In genomic region chr11:22606380-22606779, GRCm38 (mm10) we compare ENCODE assay signal across 22 mouse cellular contexts.
DNase-seq lines count a peak whose midpoint lies in the region; ATAC-seq and TF ChIP-seq lines count a peak whose summit lies in the region.
"Had no signal": no experiment of that assay in that cellular context is flagged by ENCODE, and none has a peak within 500 bp of the region (broad histone marks: within the 10 kb centered on the region; RNA-seq: fewer than 3 reads in every experiment).

No protein-coding gene starts in this region.

- H3K27me3 ChIP-seq in CH12.LX (replicated peaks) (no peaks in the 10 kb centered on the region), ES-Bruce4 (ENCODE audit: control insufficient read depth, insufficient read depth, low read length, poor library complexity, severe bottlenecking) (no peaks in the 10 kb centered on the region)
- H3K27me3 ChIP-seq in liver, embryonic 12.5 days (replicated peaks), result peaks cover 13% of the 10 kb centered on the region
- H3K27me3 ChIP-seq in thymus, adult 2 months (ENCODE audit: control insufficient read depth, insufficient read depth, low read length), result no peaks in the 10 kb centered on the region
- no peaks in the 10 kb centered on the region for H3K27me3 ChIP-seq in forebrain, postnatal 0 days (ENCODE audit: insufficient read depth, low read length)
- H3K27me3 ChIP-seq: forebrain, embryonic 13.5 days; hindbrain, embryonic 12.5 days; hindbrain, embryonic 15.5 days had no signal

- WGBS in liver, embryonic 12.5 days (ENCODE audit: insufficient replicate concordance), result 36% methylated on average over 4 of the region's 4 CpGs
- WGBS in thymus, adult 2 months, result 73% methylated on average over 4 of the region's 4 CpGs
- WGBS in forebrain, postnatal 0 days, result 67% methylated on average over 4 of the region's 4 CpGs

- H3K4me2 ChIP-seq in CH12.LX (ENCODE audit: insufficient read depth, low read depth, poor library complexity, severe bottlenecking), result no peak overlapping the region
- H3K4me2 ChIP-seq in liver, embryonic 12.5 days, result no peak overlapping the region
- no peak overlapping the region for H3K4me2 ChIP-seq in forebrain, postnatal 0 days (ENCODE audit: low read depth)
- H3K4me2 ChIP-seq: forebrain, embryonic 13.5 days; heart, embryonic 11.5 days; hindbrain, embryonic 12.5 days; hindbrain, embryonic 15.5 days had no signal

- H3K36me3 ChIP-seq in CH12.LX (replicated peaks in 1 of 2; ENCODE audit: control insufficient read depth in 1 of 2, insufficient read depth in 1 of 2, low read length in 1 of 2) (no peaks in the 10 kb centered on the region), ES-Bruce4 (ENCODE audit: control insufficient read depth, insufficient read depth, low read length, poor library complexity, severe bottlenecking) (no peaks in the 10 kb centered on the region)
- no peaks in the 10 kb centered on the region for H3K36me3 ChIP-seq in liver, embryonic 12.5 days
- H3K36me3 ChIP-seq in thymus, adult 2 months (ENCODE audit: control insufficient read depth, insufficient read depth, low read length), result no peaks in the 10 kb centered on the region
- H3K36me3 ChIP-seq in forebrain, postnatal 0 days (ENCODE audit: insufficient read depth), result no peaks in the 10 kb centered on the region
- H3K36me3 ChIP-seq: forebrain, embryonic 10.5 days; hindbrain, embryonic 12.5 days; hindbrain, embryonic 15.5 days had no signal

- no peak for TF ChIP-seq CTCF in CH12.LX (conservative IDR thresholded peaks at IDR 0.05 in 1 of 2, IDR thresholded peaks at IDR 0.05 in 1 of 2; ENCODE audit: low read depth in 2 of 2, low read length in 2 of 2)
- TF ChIP-seq CTCF in ES-Bruce4 (IDR thresholded peaks at IDR 0.05; ENCODE audit: low read depth, low read length), result no peak
- no peak for TF ChIP-seq CTCF in thymus, adult 2 months (IDR thresholded peaks at IDR 0.05; ENCODE audit: borderline replicate concordance, control insufficient read depth, extremely low read depth, insufficient read depth, low read length, poor library complexity)
- no peak for TF ChIP-seq CTCF in forebrain, postnatal 0 days (IDR thresholded peaks at IDR 0.05; ENCODE audit: low read depth)

- H3K79me2 ChIP-seq in CH12.LX (replicated peaks; ENCODE audit: control insufficient read depth, extremely low read depth, insufficient read depth, poor library complexity, severe bottlenecking), result no peaks in the 10 kb centered on the region

- DNase-seq in CH12.LX (ENCODE audit: extremely low read depth), result peak; percentile 21
- peak; percentile 82 for DNase-seq in R1 (ENCODE audit: low read depth, low spot score)
- no peak for DNase-seq in cerebellum, postnatal 14 days
- no peak for DNase-seq in gastrocnemius, postnatal 10 days
- no peak for DNase-seq in thymus, adult 2 months
- DNase-seq in forebrain, postnatal 0 days, result no peak
- DNase-seq: adrenal gland, adult 2 months; adrenal gland, postnatal 14 days; cerebellum, adult 11-12 months; cerebellum, adult 8-10 months; cerebellum, postnatal 10 days; gastrocnemius, postnatal 36 days; heart, adult 2 months had no signal

- TF ChIP-seq EP300 in CH12.LX (IDR thresholded peaks at IDR 0.05; ENCODE audit: low read length) (no peak), ES-Bruce4 (IDR thresholded peaks at IDR 0.05; ENCODE audit: insufficient read depth, low read depth, low read length) (0 out of 2 replicates have a peak, but pooled peaks have one; percentile 1)

- no peak overlapping the region for H3K27ac ChIP-seq in CH12.LX (ENCODE audit: insufficient read depth, low read depth)
- H3K27ac ChIP-seq in ES-Bruce4 (ENCODE audit: insufficient read depth, low read length), result peak overlapping the region; percentile 84
- no peak overlapping the region for H3K27ac ChIP-seq in liver, embryonic 12.5 days
- no peak overlapping the region for H3K27ac ChIP-seq in thymus, adult 2 months (ENCODE audit: control insufficient read depth, insufficient read depth, low read length)
- H3K27ac ChIP-seq in forebrain, postnatal 0 days (ENCODE audit: low read depth, low read length), result no peak overlapping the region
- H3K27ac ChIP-seq: forebrain, embryonic 10.5 days; forebrain, embryonic 13.5 days; heart, adult 2 months; hindbrain, embryonic 12.5 days; hindbrain, embryonic 15.5 days had no signal

- H3K4me3 ChIP-seq in CH12.LX (replicated peaks in 1 of 3; ENCODE audit: low read depth in 2 of 3, low read length in 2 of 3, poor library complexity in 1 of 3) (no peak overlapping the region), ES-Bruce4 (ENCODE audit: low read depth, low read length) (peak overlapping the region; percentile 29; the same call in 1 of the 2 replicates)
- H3K4me3 ChIP-seq in liver, embryonic 12.5 days, result no peak overlapping the region
- no peak overlapping the region for H3K4me3 ChIP-seq in thymus, adult 2 months (ENCODE audit: control insufficient read depth, insufficient read depth, low read length)
- no peak overlapping the region for H3K4me3 ChIP-seq in forebrain, postnatal 0 days (ENCODE audit: low read depth, low read length)
- H3K4me3 ChIP-seq: forebrain, embryonic 10.5 days; forebrain, embryonic 13.5 days; heart, adult 2 months; hindbrain, embryonic 12.5 days; hindbrain, embryonic 15.5 days had no signal

- H3K9me3 ChIP-seq in CH12.LX (replicated peaks; ENCODE audit: low read length) (no peaks in the 10 kb centered on the region), ES-Bruce4 (replicated peaks; ENCODE audit: control insufficient read depth, insufficient read depth, low read length, poor library complexity, severe bottlenecking) (peaks cover 14% of the 10 kb centered on the region)
- H3K9me3 ChIP-seq in liver, embryonic 12.5 days (replicated peaks), result no peaks in the 10 kb centered on the region
- H3K9me3 ChIP-seq in forebrain, postnatal 0 days (ENCODE audit: low read length), result no peaks in the 10 kb centered on the region
- H3K9me3 ChIP-seq: forebrain, embryonic 10.5 days; forebrain, embryonic 13.5 days; hindbrain, embryonic 12.5 days; hindbrain, embryonic 15.5 days had no signal

- H3K9ac ChIP-seq in CH12.LX (ENCODE audit: insufficient read depth, low read depth) (no peak overlapping the region), ES-Bruce4 (ENCODE audit: low read depth, poor library complexity, severe bottlenecking) (peak overlapping the region; percentile 17; the same call in 1 of the 2 replicates)
- no peak overlapping the region for H3K9ac ChIP-seq in liver, embryonic 12.5 days
- no peak overlapping the region for H3K9ac ChIP-seq in forebrain, postnatal 0 days
- H3K9ac ChIP-seq: forebrain, embryonic 13.5 days; hindbrain, embryonic 12.5 days; hindbrain, embryonic 15.5 days had no signal

- TF ChIP-seq RAD21 in CH12.LX (IDR thresholded peaks at IDR 0.05; ENCODE audit: low read depth, low read length), result no peak

- H3K4me1 ChIP-seq in CH12.LX (ENCODE audit: control insufficient read depth in 1 of 2, insufficient read depth in 2 of 2), result peaks cover 0 to 9% of the 10 kb centered on the region in 2 experiments; a peak in 2 of 4 replicates
- H3K4me1 ChIP-seq in ES-Bruce4 (ENCODE audit: control insufficient read depth, insufficient read depth, low read length), result peaks cover 7% of the 10 kb centered on the region
- H3K4me1 ChIP-seq in liver, embryonic 12.5 days, result peaks cover 28% of the 10 kb centered on the region
- H3K4me1 ChIP-seq in thymus, adult 2 months (replicated peaks; ENCODE audit: control insufficient read depth, insufficient read depth, low read length), result no peaks in the 10 kb centered on the region
- H3K4me1 ChIP-seq in forebrain, postnatal 0 days (ENCODE audit: insufficient read depth), result no peaks in the 10 kb centered on the region

- ATAC-seq in liver, embryonic 12.5 days, result peak; percentile 35; the same call in 1 of the 2 replicates
- no peak for ATAC-seq in forebrain, postnatal 0 days
- ATAC-seq: forebrain, embryonic 13.5 days; forebrain, embryonic 16.5 days; intestine, postnatal 0 days had no signal

- dilution Hi-C loops in CH12.LX (cut with MboI; ENCODE audit: extremely low pct_ligation_motif_present, extremely low pct_unique_long_range_greater_than_20kb, low sequenced_read_pairs), result no loop called here

- TF ChIP-seq POLR2A in CH12.LX (IDR thresholded peaks at IDR 0.05; ENCODE audit: low read depth, low read length) (no peak), ES-Bruce4 (IDR thresholded peaks at IDR 0.05; ENCODE audit: insufficient read depth, low read length) (peak; percentile 15)
- no peak for TF ChIP-seq POLR2A in thymus, adult 2 months (IDR thresholded peaks at IDR 0.05; ENCODE audit: control insufficient read depth, extremely low read depth, insufficient read depth, low read length, poor library complexity)

- in situ Hi-C loops in CH12.LX (cut with MboI; ENCODE audit: low pct_ligation_motif_present, low pct_unique_long_range_greater_than_20kb, low sequenced_read_pairs), result loop anchor here (25.0 kb wide), 1 partner anchor 969 kb away; no protein-coding TSS in a partner anchor

TF ChIP-seq in CH12.LX, 34 proteins besides CTCF, POLR2A, EP300 and RAD21:
- no peak for TF ChIP-seq MXI1 (IDR thresholded peaks at IDR 0.05; ENCODE audit: low read depth, low read length)

Comparison
In these comparisons a context has a peak if more than half of its experiments do, and no peak if none do; other contexts are left out.
1. DNase-seq: peak in CH12.LX (single experiment) and R1 (single experiment); none in cerebellum, postnatal 14 days (0 of 2), gastrocnemius, postnatal 10 days (single experiment), thymus, adult 2 months (single experiment) and forebrain, postnatal 0 days (single experiment).